Mouse (Mus musculus) E14TG2a.4 (cell line): Measurements from ENCODE around the gene Paqr7.
A peak's percentile ranks its signal among the peaks of the same experiment; 100 is the strongest.

Source experiments
- H3K27me3 ChIP-seq: 2 replicates; pipeline ENCODE4 v1.6.1; 2014; ENCODE audit warnings: low read length, control low read depth; ENCODE audit not compliant: insufficient read depth
- H3K36me3 ChIP-seq: 2 replicates; pipeline ENCODE4 v1.6.1; 2014; ENCODE audit warnings: low read length, control low read depth; ENCODE audit not compliant: insufficient read depth
- H3K4me1 ChIP-seq: replicated peaks from 2 replicates; pipeline ENCODE4 v1.6.1; 2014; ENCODE audit warnings: low read depth, low read length, control low read depth
- H3K4me3 ChIP-seq: replicated peaks from 2 replicates; pipeline ENCODE4 v1.5.1; 2014; ENCODE audit warnings: mild to moderate bottlenecking, low read length
- H3K9me3 ChIP-seq: 2 replicates; pipeline ENCODE4 v1.6.1; 2014; ENCODE audit warnings: low read length, control low read depth
- CTCF ChIP-seq: conservative IDR thresholded peaks from 2 replicates; pipeline ENCODE4 v1.5.1; 2014; ENCODE audit warnings: low read length
- NANOG ChIP-seq: IDR thresholded peaks from 2 replicates; pipeline ENCODE4 v1.6.1; 2014; ENCODE audit warnings: borderline replicate concordance, low read length, mixed read lengths
- POU5F1 ChIP-seq: IDR thresholded peaks from 2 replicates; pipeline ENCODE4 v1.6.1; 2014; ENCODE audit warnings: low read length, borderline replicate concordance

Paqr7 gene

DNA sequence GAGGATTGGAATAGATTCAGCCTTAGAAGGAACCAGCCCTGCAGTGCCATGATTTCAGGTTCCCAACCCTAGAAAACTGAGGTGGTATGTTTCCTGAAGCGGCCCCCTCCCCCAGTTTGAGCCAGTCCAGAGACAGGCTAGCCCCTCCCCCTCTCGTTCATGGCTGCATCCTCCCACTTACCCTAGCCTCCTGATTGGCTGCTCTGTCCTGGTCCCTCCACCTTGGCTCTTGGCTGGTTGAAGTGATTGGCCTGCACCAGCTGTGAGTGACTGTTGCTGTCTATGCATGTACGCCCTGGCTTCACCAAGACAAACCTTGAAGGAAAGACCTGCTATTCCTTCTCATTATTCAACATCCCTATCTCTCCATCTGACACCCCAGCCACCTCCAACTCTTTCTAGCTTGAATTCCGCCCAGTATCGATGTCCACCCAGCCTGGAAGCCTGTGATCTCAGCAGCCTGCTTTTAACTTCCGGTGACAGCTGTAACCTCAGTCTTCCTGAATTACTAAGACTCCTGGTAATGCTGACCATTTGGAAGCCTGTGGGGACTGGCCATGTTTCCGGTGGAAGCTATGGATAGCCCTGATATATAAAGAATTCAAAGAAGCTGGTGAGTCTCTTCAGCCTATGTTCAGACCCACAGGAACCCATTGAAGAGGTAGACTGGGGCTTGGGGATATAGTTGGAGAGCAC lies 39.2 kb upstream of the Paqr7 start:
- Histone ChIP-seq H3K4me1 (peaks cover 73% of the 10 kb centered on the region), H3K27me3 (peaks cover 14% of the 10 kb centered on the region; the same call in 1 of the 2 replicates), H3K9me3 (no peaks in the 10 kb centered on the region), H3K36me3 (no peaks in the 10 kb centered on the region), H3K4me3 (0 out of 2 replicates have a peak overlapping the region, but pooled peaks have one; percentile 10)
- no peak for TF ChIP-seq NANOG
- no peak for TF ChIP-seq CTCF
- TF ChIP-seq POU5F1: no peak

DNA sequence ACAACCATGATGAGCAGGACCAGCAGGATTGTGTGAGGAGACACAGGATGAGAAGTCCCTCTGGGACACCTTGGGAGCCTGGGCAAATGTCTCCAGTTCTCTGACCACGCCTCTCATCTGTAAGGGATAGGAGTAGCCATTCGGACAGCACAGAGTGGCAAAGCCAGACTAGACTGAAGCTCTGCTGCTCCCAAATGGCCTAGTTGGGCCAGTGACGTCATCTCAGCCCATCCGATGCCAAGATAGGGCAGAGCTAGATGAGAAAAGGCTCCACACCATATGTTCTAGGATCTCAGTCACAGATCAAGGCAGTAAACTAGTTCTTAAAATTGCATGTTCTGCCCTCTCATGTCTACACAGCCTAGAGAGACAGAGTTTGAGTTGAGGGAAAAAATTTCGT lies 37.6 kb upstream of the Paqr7 start:
- Histone ChIP-seq H3K27me3 (peaks cover 11% of the 10 kb centered on the region; the same call in 1 of the 2 replicates), H3K4me3 (no peak overlapping the region), H3K4me1 (peaks cover 67% of the 10 kb centered on the region), H3K9me3 (no peaks in the 10 kb centered on the region), H3K36me3 (peaks cover 3% of the 10 kb centered on the region; the same call in 1 of the 2 replicates)
- no peak for TF ChIP-seq NANOG
- TF ChIP-seq CTCF: no peak
- TF ChIP-seq POU5F1: no peak

DNA sequence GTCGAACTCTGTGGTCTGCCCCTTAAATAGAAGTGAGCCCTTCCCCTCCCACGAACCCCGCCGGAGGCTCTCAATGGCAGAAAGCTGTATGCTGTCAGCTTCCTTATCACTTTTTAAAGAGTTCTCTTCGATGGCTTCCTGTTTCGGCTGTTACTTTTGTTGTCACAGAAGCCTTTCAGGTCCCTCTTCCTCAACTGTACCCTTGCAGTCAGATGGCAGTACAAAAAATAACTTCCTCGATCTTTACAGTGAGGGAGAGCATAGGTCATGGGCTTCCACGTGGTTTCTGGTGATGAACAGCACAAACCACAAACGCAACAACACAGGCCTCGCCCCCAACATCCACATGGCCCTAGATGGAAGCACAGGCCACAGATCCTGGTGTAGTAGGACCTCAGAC lies 36.2 kb upstream of the Paqr7 start:
- Histone ChIP-seq H3K36me3 (peaks cover 4% of the 10 kb centered on the region; the same call in 1 of the 2 replicates), H3K9me3 (no peaks in the 10 kb centered on the region), H3K4me1 (peaks cover 61% of the 10 kb centered on the region), H3K4me3 (no peak overlapping the region), H3K27me3 (peaks cover 1% of the 10 kb centered on the region; the same call in 1 of the 2 replicates)
- TF ChIP-seq POU5F1: no peak
- TF ChIP-seq NANOG: no peak
- no peak for TF ChIP-seq CTCF

DNA sequence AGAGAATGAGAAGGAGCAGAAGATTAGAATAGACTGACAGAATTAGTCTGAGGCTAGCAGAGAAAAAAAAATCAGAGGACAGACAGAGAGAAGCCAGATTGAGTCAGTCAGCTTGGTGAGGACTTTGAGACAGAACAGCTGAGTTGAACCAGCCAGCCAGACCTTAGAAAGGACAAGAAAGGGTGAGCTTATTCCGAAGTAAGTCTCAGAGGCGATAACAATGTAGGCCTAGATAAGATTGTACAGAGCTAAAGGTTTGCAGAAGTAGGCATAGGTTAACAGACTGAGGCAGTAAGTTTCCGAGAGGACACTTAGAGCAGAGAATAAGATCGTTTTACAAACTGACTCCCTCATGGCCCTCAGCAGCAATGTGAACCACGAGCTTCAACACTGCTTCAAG lies 35.2 kb upstream of the Paqr7 start:
- no peak overlapping the region for H3K4me3 ChIP-seq
- H3K4me1 ChIP-seq: peaks cover 61% of the 10 kb centered on the region
- H3K9me3 ChIP-seq: no peaks in the 10 kb centered on the region
- TF ChIP-seq CTCF (no peak), POU5F1 (no peak), NANOG (no peak)
- no peaks in the 10 kb centered on the region for H3K27me3 ChIP-seq
- H3K36me3 ChIP-seq: peaks cover 9% of the 10 kb centered on the region; the same call in 1 of the 2 replicates

DNA sequence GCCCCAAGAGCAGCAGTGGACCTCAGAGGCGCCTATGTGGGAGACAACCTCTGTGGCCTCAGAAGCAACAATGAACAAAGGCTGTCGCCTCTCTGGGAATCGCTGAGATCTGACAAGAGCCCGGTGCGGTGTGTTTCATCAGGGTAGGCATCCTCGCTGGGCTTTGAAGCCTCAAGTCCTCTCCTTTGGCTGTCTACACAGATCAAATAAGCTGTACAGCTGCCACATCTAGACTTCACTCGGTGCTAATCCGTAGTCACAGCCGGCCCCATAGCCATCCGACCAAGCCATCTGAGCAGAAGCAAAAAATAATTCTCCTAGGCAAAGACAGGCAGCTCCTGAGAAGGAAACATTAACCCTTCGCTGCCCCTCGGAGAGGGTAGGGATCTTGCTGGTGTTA lies 30.7 kb upstream of the Paqr7 start:
- H3K36me3 ChIP-seq: peaks cover 11% of the 10 kb centered on the region
- TF ChIP-seq NANOG (no peak), POU5F1 (no peak), CTCF (no peak)

DNA sequence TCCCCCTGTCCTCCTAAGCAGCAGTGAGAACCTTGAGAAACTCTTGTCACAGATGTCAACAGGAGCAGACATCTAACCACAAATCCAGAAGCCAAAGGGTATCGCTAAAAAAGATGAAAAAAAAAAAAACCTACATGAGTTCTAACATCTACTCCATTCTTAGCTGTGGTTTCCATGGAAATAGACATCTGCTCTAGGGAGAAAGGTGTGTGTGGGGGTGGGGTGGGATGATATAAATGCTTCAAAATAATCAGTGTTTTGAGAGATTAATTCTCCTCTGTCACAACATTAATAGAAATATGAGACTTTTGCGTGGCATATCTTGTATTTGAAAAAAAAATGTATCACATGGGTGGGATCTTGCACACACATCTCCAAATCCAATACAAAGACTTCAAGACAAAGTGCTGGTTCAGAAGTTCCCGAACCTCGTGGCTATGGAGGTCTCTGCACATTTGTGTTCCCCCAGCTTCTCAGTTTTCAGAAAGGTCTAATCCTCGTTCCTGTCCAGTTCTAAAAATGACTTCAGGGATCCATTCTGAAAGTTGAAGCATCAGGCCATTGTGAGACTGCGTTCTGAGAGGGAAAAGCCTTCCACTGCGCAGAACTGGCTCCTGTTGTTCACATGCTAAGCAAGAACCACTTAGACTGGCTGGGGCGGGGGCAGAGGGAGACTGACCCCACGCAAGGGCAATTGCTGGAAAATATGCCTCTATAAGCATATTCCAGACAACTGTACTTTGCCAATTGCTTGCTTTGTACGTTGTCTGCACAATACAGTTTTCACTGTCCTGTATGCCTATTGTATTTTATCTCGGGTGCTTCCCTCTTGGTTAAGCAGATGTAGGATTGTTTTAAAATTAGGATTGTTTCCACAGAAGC lies 29.9 kb upstream of the Paqr7 start:
- Histone ChIP-seq H3K4me1 (peaks cover 53% of the 10 kb centered on the region), H3K4me3 (peak overlapping the region; percentile 84), H3K27me3 (no peaks in the 10 kb centered on the region), H3K36me3 (peaks cover 19% of the 10 kb centered on the region), H3K9me3 (no peaks in the 10 kb centered on the region)
- TF ChIP-seq NANOG: no peak
- no peak for TF ChIP-seq CTCF
- TF ChIP-seq POU5F1: no peak

More for the DNA sequence above, 30.7 kb upstream of the Paqr7 start:
- Histone ChIP-seq H3K27me3 (no peaks in the 10 kb centered on the region), H3K4me3 (peak overlapping the region; percentile 33), H3K9me3 (no peaks in the 10 kb centered on the region), H3K4me1 (peaks cover 53% of the 10 kb centered on the region)

DNA sequence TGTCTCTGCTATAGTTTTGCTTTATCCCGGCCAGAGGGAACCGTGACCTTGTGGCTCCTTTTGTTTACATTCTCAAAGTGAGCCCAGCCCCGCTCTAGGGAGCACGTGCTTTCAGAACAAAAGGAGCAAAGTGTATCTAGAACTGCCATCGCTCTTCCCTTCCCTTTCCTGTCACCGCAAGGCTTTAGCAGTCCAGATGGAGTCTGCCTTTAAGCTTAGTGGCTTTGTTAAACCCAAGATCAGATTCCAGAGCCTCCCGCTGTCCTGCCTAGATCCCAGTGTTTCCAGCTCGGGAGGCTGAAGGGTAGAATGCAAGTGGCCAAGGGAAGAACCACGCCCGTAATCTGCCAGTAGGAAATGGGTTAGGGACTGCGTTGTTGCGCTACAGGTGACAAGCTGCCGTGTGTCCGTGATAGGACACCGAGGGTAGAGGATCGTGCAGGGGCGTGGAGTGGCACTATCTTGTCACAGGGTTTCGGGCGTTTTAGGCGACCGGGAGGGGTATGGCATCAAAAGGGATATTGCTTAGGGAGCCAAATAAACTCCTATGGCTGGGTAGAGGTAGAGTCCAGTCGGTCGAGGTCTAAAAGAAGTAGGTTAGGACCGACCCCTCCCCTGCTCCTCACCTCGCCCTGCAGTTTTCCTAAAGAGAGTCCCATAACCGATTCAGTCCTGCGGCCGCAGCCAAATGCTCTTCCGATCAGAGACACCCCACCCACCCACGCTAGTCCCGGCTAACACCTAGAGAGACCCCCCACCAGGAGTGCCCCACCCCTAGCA lies 28.9 kb upstream of the Paqr7 start:
- no peaks in the 10 kb centered on the region for H3K9me3 ChIP-seq
- peaks cover 29% of the 10 kb centered on the region for H3K36me3 ChIP-seq
- H3K27me3 ChIP-seq: no peaks in the 10 kb centered on the region
- TF ChIP-seq NANOG: no peak
- TF ChIP-seq POU5F1: no peak
- no peak for TF ChIP-seq CTCF
- peaks cover 63% of the 10 kb centered on the region for H3K4me1 ChIP-seq
- peak overlapping the region; percentile 84 for H3K4me3 ChIP-seq

GRCm38 (mm10) chr4:134468215-134468575 lies 28.3 kb upstream of the Paqr7 start, which contains the start of gene Stmn1:
TSS of gene Stmn1 (plus strand) at chr4:134468320.
- H3K9me3 ChIP-seq: no peaks in the 10 kb centered on the region
- H3K36me3 ChIP-seq: peaks cover 35% of the 10 kb centered on the region
- peaks cover 67% of the 10 kb centered on the region for H3K4me1 ChIP-seq
- peak within 1 kb of the TSS; percentile 84 for H3K4me3 ChIP-seq
- TF ChIP-seq NANOG (no peak), POU5F1 (no peak), CTCF (no peak)
- H3K27me3 ChIP-seq: no peaks in the 10 kb centered on the region
